Mouse (Mus musculus): ENCODE measurements around the gene Mbd4.

Mbd4 gene

GRCm38 (mm10) chr6:115808488-115809231 is 44.5 kb downstream of the Mbd4 start, which contains the start of gene Rpl32:
Gene Rpl32 (minus strand): TSS chr6:115808747.
- DNase-seq = peak; percentile 92

- DNase-seq = no peak
Observed at GRCm38 (mm10) chr6:115808196-115808487, 45.0 kb downstream of the Mbd4 start.

GRCm38 (mm10) chr6:115807464-115808195 is 45.5 kb downstream of the Mbd4 start:
- DNase-seq = no peak

GRCm38 (mm10) chr6:115804432-115805192 is 48.6 kb downstream of the Mbd4 start:
- no peak for DNase-seq

- DNase-seq = peak; percentile 86 to 87
Observed at GRCm38 (mm10) chr6:115803541-115804382, 49.4 kb downstream of the Mbd4 start.

- no peak for DNase-seq
Observed at GRCm38 (mm10) chr6:115801811-115802210, 51.4 kb downstream of the Mbd4 start.

- peak in 1 of 2 experiments; percentile 78 for DNase-seq
Observed at GRCm38 (mm10) chr6:115792691-115793215, 60.4 kb downstream of the Mbd4 start.

- DNase-seq = peak; percentile 70 to 77
Observed at GRCm38 (mm10) chr6:115791842-115792686, 61.1 kb downstream of the Mbd4 start.

GRCm38 (mm10) chr6:115791016-115791415 is 62.2 kb downstream of the Mbd4 start:
- DNase-seq = peak; percentile 38 to 39

All from cerebellum, postnatal 10 days (tissue).